Mouse (Mus musculus) cerebellum, adult 2 months (tissue): Measurements from ENCODE around the gene Ppp1r17.

Experiments used
- CTCF ChIP-seq: fragments of 200-500 bp; IDR thresholded peaks from 2 replicates; pipeline ENCODE4 v1.5.1; 2011; ENCODE audit warnings: low read depth, mild to moderate bottlenecking, control low read depth, low read length, moderate library complexity, borderline replicate concordance; ENCODE audit not compliant: insufficient read depth
- POLR2A ChIP-seq: fragments of 200-500 bp; IDR thresholded peaks from 2 replicates; pipeline ENCODE4 v1.6.1; 2011; ENCODE audit warnings: low read length, control low read depth, borderline replicate concordance; ENCODE audit not compliant: insufficient read depth

DNA sequence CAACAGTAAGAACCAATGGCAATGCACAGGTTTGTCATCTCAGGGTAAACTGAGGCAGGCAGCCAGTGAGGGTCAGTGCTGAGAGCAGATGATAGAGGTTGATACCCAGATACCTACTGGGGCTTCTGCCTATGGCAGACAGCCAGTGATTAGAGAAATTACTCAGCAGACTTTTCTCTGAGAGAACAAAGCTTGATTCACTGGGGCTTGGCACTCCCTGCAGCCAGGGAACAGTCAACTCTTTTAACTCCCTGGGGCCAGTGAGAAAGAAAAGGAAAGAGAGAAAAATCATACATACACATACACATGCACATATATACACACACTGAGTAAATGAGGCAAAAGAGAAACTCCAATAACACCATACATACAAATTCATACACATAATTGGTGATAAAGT, 46.4 kb downstream of the Ppp1r17 start:
- no peak for TF ChIP-seq CTCF
- no peak for TF ChIP-seq POLR2A
